Mouse (Mus musculus) cerebellum, postnatal 4 days (tissue): Measurements from ENCODE around the gene Amph.
"Not testable (repeated sequence)": the region's sequence is repeated elsewhere in the genome, so short reads cannot be mapped to it uniquely, and the experiment has no call there.

Experiments
- DNase-seq, 2 experiments: peaks; one replicate each; pipeline ENCODE4 v3.0.0; 2022; ENCODE audit warnings: low spot score in 2 of 2, mixed read lengths in 1 of 2

Gene Amph

GRCm38 (mm10) chr13:18948171-18949028 lies at the start of gene Amph:
Amph (plus strand) TSS chr13:18948205.
- DNase-seq: peak; percentile 71 to 83

GRCm38 (mm10) chr13:18903623-18904022 lies 44.4 kb upstream of the Amph start:
- no peak for DNase-seq

- no peak for DNase-seq
These were observed 33.2 kb upstream of the Amph start for GRCm38 (mm10) chr13:18914774-18915173.

GRCm38 (mm10) chr13:18933191-18933590 lies 14.8 kb upstream of the Amph start:
- not testable (repeated sequence) for DNase-seq

GRCm38 (mm10) chr13:18947686-18948085 lies 319 bp upstream of the Amph start:
- DNase-seq: no peak

GRCm38 (mm10) chr13:18949029-18949350 lies 985 bp downstream of the Amph start:
- no peak for DNase-seq

- peak in 1 of 2 experiments; percentile 5 for DNase-seq
These were observed 1.7 kb downstream of the Amph start for GRCm38 (mm10) chr13:18949626-18950200.

GRCm38 (mm10) chr13:18953575-18953974 lies 5.6 kb downstream of the Amph start:
- DNase-seq: no peak

- no peak for DNase-seq
These were observed 8.3 kb downstream of the Amph start for GRCm38 (mm10) chr13:18956065-18956913.

- DNase-seq: no peak
These were observed 9.0 kb downstream of the Amph start for GRCm38 (mm10) chr13:18957028-18957427.

GRCm38 (mm10) chr13:18972571-18972970 lies 24.6 kb downstream of the Amph start:
- DNase-seq: no peak

GRCm38 (mm10) chr13:18974351-18974750 lies 26.3 kb downstream of the Amph start:
- no peak for DNase-seq

- no peak for DNase-seq
These were observed 39.3 kb downstream of the Amph start for GRCm38 (mm10) chr13:18987266-18987665.

GRCm38 (mm10) chr13:18988323-18988722 lies 40.3 kb downstream of the Amph start:
- DNase-seq: no peak

GRCm38 (mm10) chr13:18989185-18989714 lies 41.2 kb downstream of the Amph start:
- DNase-seq: no peak

- no peak for DNase-seq
These were observed 54.5 kb downstream of the Amph start for GRCm38 (mm10) chr13:19002502-19002901.

GRCm38 (mm10) chr13:19004406-19004805 lies 56.4 kb downstream of the Amph start:
- no peak for DNase-seq

GRCm38 (mm10) chr13:19008440-19008839 lies 60.4 kb downstream of the Amph start:
- DNase-seq: no peak

GRCm38 (mm10) chr13:19014825-19015375 lies 66.9 kb downstream of the Amph start:
- no peak for DNase-seq

- DNase-seq: no peak
These were observed 73.5 kb downstream of the Amph start for GRCm38 (mm10) chr13:19021529-19021928.

- peak in 1 of 2 experiments; percentile 36 for DNase-seq
These were observed 74.3 kb downstream of the Amph start for GRCm38 (mm10) chr13:19022310-19022709.
